Mouse (Mus musculus) embryo, embryonic 11.5 days (tissue): ENCODE data around the gene Eml1.

ENCODE experiments used
- DNase-seq: peaks from one replicate; pipeline ENCODE4 v3.0.0-alpha.2; 2012; ENCODE audit warnings: low read depth, low spot score

The Eml1 gene

DNA sequence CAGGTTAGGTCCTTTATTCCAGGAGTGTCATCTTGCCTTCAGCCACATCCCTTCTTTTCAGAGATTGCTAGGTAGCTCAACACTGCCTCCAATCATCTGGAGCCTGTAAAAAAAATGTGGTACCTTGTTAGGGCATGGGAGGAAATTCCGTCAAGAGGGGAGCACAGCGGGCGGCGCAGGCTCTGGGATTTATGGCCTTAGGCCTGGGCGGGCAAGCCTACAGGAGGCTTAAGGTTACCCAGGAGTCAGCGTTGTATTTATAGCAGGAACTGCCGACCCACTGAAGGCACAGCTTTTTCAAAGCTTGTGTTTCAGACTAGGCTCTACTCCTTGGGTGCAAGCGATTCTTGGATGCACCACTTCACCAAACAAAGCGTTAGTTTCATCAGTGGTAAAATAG lies 2.9 kb downstream of the Eml1 start:
- DNase-seq = peak; percentile 42

DNA sequence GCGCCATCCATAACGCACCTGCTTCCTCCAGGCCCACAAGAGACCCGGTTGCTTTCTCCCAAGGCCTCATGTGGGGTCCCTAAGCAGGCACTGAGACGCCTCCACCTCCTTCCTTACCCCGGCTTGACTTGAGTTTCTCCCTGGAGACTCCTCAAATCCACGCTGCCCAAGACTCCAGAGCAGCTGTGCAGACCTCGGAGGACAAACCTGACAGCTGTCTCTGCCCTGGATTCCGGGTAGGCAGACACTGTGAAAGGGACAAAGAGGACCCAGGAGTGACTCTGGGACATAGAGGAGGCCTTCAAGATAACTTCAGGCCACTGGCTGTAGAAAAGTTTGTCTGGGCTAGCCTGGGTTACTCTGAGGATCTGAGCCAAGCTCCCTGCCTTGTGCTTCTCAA lies 3.9 kb downstream of the Eml1 start:
- DNase-seq = no peak

DNA sequence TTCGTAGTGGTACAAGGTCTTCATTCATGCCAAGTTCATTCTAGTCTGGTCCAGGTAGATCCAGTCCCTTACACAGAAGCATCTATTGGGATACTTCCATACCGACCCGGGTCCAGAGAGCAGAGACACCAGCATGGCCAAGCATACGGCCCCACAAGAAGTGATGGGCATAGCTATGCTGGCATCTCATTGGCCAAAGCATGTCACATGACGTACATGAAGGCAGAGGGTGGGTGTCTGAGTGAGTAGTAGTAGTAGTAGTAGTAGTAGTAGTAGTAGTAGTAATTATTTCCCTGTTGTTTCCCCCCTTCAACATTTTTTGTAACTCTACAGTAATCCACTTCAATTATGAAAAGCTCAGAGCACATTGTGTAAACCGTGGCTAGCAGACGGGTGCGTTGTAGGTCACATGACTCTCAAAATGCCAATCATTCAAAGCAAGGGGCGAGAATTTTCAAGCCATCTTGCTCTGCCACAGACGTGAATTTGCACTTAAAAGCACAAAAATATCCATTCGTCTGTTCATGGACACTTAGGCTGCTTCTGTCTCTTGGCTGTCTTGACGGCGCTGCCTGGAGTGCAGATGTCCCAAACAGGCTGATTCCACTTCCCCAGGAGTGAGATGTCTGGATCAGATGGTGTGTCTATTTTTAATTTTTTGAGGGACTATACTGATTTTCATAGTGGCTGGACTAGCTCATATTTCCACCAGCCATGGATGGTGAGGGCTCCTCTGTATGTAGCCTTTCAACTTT lies 7.8 kb downstream of the Eml1 start:
- no peak for DNase-seq

DNA sequence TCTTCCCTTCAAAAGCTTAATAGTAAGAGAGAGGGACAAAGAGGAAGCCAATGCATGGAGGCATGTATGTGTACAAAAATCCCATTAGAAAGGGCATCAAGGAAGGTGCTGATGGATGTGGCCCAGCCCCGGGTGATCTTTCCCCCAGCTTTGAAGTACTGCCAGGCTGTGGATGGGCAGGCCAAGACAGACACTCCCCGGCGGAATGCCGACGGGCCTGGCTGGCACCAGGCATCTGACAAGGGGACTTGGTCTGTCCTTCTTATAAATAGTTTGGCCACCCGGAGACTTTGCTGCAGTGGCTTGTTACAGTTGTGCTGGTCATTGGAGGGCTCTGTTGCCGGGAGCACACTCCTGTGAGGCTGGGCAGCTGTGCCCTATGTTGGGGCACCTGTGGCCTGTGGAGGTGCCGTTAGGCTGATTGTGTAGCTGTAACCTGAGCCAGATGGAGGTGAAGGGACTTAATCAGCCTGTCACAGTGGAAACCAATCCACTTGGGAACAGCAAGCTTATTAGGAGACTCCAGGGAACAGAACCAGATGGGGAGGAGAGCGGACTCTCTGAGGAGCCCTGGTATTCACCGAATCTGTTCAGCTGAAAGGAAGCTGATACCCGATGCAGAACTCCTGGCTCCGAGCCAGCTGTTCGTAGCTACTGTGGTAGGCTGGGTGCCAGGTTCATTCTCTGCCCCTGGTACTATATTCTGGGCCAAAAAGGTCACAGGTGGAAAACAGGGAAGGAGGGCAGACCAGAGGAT lies 15.9 kb downstream of the Eml1 start:
- DNase-seq = no peak

DNA sequence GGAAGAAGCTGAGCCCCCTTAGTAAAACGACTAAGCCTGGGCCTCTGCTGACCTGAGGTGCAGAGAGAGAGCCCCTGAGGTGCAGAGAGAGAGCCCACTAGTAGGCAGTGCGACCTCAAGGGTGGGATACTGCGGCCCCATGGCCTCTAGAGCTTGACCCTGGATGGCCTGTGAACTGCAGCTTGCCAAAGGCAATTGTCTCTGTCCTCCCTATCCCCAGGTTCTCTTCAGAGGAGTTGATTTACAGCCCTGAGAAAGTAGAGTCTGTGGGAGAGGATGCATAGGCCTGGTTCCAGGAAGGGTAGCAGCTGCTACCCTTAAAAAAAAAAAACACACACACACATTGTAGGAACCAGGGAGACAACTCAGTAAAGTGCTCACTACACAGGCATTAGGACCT lies 19.0 kb downstream of the Eml1 start:
- no peak for DNase-seq

DNA sequence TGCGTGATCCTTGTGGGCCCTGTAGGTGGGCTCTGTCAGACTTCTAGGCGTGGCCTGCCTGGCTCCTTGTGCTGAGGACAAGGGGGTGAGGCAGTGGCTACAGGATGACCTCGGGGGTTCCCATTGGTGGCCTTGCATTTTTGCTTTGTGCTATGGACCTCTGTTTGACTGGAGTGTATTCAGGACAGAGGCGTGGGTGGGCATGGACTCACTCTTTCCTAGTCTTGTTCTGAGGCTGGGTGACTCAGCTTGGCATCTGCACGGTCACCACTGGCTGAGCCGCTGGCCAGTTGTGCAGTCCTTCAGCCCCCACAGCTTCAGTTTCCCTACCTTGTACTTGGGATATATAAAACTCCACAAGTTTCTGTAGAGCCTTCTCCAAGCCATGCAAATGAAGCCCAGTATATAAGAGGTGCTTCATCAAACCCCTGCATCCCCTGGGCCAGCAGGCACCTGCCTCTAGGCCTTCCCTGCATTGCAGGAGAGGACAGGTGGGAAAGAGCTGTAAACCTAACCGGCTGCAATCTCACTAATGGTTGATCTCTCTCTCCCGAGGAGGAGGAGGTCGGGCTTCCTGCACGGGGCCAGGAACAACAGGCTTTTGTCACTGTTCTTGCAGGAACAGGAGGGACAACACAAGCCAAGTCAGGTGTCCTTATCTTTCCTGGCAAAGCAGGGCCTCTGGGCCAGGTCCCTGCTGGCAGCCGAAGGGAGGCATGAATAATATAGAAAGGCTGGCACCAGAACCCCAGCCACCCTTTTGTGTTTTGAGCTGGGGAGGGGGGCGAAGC lies 21.7 kb downstream of the Eml1 start:
- DNase-seq = no peak

DNA sequence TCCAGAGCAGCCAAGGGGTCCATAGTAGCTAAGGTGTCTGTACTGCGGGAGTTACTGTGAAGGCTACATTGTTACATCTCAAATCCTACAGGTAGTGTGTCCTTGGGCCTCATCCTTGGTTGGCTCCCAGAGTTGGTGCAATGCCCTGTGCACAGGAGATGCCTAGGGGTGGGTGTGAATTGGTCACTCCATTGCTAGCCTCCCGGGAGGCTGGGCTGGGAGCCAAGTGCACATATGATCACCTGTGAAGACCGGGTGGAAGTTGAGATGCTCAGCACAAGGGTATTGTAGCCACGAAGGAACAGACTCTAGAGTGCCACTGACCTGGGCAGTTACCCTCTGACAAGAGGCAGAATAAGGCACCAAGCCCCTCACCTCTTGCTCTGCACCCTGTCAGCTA lies 22.3 kb downstream of the Eml1 start:
- DNase-seq = no peak

DNA sequence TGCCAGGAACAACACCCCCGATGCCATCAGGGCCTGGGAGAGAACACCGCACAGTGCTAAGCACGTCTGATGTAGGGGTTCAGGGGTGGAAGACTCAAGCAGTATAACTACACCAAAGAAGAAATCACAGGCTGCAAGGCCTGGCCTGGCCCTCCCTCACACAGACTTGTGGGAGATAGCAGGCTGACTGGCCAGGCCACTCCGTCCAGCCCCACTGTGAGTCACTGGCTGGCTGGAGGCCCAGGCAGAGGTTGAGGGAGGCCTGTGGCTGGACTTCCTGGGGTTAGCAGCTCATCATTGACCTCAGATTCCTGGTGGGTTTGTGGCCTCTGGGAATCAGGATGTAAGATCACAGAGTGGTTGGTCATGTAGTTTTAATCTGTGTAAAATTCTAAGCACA lies 22.9 kb downstream of the Eml1 start:
- no peak for DNase-seq

DNA sequence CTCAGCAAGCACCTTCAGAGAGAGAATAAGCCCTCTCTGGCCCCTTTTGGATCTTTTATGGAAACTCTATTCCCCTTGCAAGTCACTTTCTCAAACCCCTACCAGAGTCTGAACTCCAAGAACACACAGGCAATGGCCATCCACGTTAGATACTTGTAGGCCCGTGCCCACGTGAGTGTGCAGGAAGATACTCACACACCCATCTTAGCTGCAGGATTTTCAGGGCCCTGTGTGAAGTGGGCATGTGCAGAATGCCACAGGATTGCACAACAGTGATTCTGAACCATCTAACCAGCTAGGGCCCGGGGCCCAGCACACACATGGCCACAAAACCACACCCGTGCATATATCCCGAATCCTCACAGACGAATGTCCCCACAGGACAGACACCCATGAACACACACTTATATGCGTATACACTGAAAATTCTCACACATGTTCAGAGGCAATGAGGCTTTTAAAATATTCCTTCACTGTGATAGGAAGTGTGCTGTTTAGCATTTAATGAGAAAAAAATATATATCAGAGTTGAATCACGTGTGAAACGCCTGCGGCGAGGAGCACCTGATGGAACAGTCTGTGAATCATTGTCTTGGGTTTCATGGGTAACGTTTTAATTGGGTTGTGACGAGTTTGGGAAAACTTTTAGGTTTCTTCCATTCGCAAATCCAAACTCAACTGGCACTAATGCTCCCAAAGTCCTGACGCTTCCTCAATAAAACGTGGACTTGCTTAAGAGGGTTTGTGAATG lies 24.0 kb downstream of the Eml1 start:
- DNase-seq = no peak

DNA sequence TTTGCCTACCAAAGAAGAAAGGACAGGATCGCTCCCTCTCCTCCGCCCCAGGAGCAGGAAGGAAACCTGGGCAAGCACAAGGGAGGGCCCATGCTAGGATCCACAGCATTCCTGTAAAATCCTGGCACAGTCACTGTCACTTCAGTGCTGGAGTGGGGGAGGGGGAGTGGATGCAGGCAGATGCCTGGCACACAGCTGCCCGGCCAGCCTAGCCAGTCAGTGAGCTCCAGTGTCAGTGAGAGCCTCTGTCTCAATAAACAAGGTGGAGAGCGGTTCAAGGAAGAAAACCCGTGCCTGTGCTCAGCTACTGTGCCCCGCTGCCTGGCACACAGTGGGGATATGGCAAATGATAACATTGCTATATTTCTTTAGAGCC lies 24.5 kb downstream of the Eml1 start:
- DNase-seq = no peak

DNA sequence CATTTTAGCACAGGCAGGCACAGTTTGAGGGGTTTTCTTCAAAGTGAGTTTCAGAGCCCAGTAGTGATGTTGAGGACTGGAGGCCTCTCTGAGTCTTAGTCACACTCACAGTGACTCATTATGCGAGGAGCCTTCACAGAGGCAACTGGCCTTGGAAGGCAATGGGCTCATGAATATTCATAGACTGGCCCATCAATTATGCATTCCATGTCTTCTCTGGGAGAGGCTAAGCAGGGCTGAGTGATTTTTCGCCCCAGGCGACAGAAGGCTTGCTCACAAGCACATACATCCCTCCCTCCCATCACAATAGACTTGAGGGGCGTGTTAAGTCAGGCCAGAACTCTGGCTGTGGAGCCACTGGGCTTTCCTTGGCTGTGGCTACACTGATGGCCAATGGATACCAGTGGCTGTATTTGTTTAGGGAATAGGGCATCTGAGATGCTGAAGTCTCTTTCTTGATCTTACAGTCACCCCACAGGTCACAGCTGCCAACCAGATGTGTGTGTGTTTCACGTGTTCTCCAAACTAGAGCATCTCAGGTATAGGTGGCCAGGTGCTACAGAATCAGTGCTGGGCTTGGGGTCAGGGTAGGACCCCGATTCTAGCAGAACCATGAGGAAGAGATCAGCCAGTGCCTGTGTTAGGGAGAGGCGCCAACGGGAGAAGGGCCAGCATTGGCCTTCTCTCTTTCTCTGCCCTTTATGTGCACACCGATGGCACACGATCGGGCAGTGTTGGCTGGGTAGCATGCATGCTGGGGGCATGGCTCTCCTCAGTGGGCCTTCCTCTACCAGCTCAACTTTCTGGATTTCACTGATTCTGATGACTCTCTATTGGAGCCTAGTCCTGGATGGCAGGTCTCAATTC lies 25.6 kb downstream of the Eml1 start:
- DNase-seq = peak; percentile 66

DNA sequence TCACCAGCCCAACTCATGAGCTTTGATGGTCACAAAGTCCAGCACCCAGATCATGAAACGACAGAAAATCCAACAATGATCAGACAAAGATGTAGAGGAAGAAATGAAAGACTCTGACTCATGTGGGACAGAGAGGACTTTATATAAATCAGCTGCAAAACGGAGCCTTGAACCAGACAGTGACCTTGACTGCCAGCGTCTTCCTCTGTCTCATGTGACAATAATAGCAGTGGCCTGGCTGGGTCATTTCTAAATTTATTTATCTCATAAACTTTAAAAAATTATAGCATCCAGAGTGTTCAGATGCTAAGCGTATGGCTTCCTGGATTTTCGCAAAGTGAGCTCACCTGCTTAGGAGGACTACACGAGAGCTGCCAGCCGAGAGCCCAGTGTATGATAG lies 27.9 kb downstream of the Eml1 start:
- DNase-seq = no peak

DNA sequence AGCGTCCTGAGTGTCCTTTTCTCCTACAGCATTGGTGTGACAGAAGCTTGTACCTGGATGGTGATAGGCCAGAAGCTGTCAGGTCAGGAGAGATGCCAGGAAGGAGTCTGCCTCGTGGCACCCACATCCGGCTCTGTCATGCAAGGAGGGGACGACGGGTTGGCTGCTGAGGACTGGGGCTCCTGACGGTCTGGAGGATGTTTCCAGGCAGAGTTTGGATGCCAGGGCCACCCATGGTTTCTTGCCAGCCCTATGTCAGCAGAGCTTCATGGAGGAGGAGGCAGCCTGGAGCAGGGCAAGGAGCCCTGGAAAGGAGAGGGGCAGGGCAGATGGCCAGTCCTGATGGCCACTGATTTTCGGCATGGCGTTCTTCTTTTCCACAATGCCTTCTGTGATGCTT lies 28.4 kb downstream of the Eml1 start:
- no peak for DNase-seq

DNA sequence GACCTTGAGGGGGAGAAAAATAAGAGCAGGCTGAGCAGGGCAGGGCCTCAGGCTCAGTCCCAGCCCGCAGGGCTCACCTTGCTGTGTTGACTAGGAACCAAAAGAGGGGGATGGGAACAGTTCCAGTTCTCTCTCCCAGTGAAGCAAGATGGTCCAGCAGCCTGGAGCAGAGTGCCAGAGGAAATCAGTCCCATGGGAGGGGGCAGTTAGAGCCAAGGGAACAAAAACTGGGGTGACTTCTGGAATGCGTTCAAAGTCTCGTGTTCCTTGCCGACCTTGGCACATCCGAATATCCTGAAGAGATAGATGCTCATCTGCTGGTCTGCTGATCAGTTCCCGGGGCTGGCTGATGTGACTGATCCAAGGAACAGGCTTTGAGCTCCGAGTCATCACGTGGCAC lies 30.2 kb downstream of the Eml1 start:
- DNase-seq = no peak

DNA sequence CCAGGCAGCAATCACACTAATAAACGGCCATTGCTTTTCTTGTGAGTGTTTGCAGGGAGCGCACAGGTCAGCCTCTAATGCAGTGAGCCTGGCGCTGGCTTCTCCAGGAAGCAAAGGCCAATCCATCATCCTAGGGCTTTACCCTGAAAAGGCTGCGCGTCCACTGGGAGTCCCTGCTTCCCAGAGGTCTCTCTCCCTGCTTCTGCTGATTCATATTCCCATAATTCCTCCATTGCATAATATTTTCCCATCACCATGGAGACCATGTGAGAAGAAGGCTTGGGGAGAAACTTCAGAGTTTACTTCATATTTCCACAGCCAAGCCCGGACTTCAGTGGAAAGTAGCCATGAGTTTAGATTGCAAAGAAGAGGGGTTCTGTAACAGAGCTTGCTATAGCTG lies 33.2 kb downstream of the Eml1 start:
- DNase-seq = peak; percentile 26

DNA sequence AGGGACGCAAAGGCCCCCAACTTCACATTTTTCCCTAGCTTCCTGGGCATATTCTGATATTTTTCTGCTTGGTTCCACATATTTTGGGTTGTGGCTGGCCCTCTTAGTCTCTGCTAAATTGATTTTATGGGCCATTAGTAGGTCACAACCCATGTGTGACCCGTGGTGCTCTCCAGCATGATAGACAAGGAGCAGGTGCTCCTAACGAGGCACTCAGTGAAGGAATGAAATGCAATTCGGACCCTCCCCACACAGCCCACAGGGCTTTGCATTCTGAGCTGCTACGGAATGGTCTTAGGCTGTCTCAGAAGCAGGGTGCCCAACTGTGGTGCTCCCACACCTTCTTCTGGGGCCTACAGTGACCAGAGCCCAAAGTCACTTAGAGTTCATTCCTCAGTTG lies 38.3 kb downstream of the Eml1 start:
- DNase-seq = no peak

DNA sequence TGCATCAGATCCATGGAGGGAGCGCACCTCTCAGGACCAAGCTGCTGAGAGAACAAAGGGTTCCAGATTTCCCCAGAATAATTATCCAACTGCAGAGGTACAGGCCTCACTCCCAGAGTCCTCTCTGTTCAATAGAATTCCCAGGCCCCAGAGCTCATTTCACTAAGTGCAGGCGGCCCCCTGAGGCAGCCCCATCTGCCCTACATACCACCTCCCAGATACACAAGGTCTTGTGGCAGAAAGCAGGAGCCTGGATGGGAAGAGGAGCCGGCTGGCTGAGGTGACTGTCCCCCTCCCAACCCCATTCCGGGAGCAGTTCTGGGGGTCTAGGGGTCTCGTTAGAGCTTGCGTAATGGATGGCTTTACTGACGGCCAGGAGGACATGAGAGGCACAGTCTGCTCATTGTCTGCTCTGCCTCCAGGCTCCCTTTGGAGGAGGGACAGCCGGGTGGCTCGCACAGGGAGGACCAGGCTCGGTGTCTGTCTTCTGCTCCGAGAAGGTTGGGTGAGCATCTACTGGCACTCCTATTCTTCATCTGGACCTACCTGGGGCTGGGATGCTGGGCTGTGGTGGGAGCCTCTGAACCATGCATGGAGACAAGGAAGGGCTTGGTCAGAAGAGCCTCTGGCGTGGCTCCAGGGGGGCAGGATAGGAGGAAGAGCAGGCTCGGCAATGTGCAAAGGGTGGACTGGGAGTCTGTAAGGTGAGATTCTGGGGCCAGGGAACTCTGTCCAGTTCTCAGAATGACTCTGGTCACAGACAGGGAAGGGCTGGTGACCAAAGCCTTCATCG lies 39.9 kb downstream of the Eml1 start:
- no peak for DNase-seq

DNA sequence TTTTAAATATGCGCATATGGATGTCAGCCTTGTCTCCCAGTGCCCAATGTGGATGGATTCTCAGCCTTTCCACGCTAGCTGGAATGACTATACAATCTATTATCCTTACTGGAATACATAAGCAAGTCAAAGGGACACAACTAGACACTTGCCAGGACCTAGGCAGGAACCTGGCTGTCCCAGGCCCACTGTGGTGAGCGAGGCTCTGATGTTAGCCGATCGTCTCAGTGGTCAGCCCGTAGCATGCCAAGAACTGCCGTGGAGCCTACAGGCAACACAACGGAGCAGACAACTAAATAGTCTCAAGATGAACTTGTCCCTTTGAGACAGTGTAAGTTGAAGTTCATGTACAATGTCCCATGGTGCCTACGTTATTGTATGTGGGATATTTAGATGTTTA lies 44.2 kb downstream of the Eml1 start:
- DNase-seq = no peak

DNA sequence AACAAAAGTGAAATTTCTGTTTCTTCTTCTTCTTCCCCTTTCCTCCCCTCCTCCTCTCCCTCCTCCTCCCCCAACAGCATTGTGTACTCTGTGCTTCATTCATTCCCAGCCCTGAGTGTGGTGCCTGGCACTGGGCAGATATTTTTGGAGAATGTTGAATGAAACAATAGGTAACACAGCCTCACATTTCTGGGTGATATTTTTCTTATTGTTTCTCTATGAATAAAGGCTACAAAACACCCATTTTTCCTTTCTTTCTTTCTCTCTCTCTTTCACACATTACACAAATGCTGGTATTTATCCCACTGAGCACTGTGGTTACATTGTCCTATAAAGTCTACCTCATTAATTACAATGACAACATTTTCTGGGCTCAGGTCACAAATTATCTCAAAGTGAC lies 48.8 kb downstream of the Eml1 start:
- no peak for DNase-seq

DNA sequence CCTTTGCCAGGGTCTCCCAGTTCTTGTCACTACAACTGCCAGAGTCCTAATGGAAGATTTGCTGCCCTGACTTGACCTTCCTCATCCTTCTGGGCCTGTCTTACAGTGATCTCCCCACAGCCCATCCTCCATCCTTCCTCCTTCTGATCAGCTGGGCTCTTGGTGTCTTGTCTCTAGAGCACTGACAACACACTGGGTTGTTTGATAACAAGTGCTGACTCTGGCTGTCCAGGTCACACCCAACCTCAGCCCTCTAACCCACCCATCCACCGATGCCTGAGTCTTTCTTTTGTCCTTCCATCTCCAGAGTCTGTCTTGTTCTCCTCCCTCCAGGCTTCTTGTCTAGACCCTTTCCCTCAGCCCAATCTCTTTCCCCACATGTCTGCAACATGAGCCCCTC lies 50.7 kb downstream of the Eml1 start:
- no peak for DNase-seq
